Mouse (Mus musculus): ENCODE measurements around the gene Rita1. TPM values are rescaled to one million over a fixed set of nuclear protein-coding genes. Genes with fewer than 3 reads are reported as not detected.

Rita1 gene
- polyA plus RNA-seq, 1 experiment from 2014 or later = 13.1 TPM

- no peak overlapping the region for H3K4me3 ChIP-seq (ENCODE audit: low read depth, low read length)
- no peak overlapping the region for H3K4me2 ChIP-seq
- no peaks in the 10 kb centered on the region for H3K9me3 ChIP-seq (ENCODE audit: control insufficient read depth, low read length)
- no peaks in the 10 kb centered on the region for H3K36me3 ChIP-seq (ENCODE audit: control insufficient read depth, insufficient read depth, low read length)
- 0 out of 2 replicates have a peak, but pooled peaks cover 3% of the 10 kb centered on the region for H3K4me1 ChIP-seq (replicated peaks; ENCODE audit: control insufficient read depth, insufficient read depth, low read length)
- peaks cover 15% of the 10 kb centered on the region for H3K27me3 ChIP-seq (replicated peaks; ENCODE audit: control insufficient read depth, insufficient read depth, low read length)
- WGBS = 48% methylated on average over 5 of the region's 5 CpGs
- H3K9ac ChIP-seq (ENCODE audit: low read depth, low read length) = no peak overlapping the region
- no peak for ATAC-seq (replicated peaks; ENCODE audit: low FRiP score)
- no peak for DNase-seq (ENCODE audit: low spot score)
- no peak overlapping the region for H3K27ac ChIP-seq (ENCODE audit: low read depth, low read length)
These were observed 22.5 kb upstream of the Rita1 start for GRCm38 (mm10) chr5:120634860-120635259.

- Histone ChIP-seq H3K4me1 (replicated peaks; ENCODE audit: control insufficient read depth, insufficient read depth, low read length) (0 out of 2 replicates have a peak, but pooled peaks cover 3% of the 10 kb centered on the region), H3K4me3 (ENCODE audit: low read depth, low read length) (no peak within 1 kb of the TSS), H3K4me2 (no peak within 1 kb of the TSS), H3K9ac (ENCODE audit: low read depth, low read length) (no peak within 1 kb of the TSS), H3K27me3 (replicated peaks; ENCODE audit: control insufficient read depth, insufficient read depth, low read length) (peaks cover 20% of the 10 kb centered on the region), H3K36me3 (ENCODE audit: control insufficient read depth, insufficient read depth, low read length) (no peaks in the 10 kb centered on the region), H3K27ac (ENCODE audit: low read depth, low read length) (no peak within 1 kb of the TSS), H3K9me3 (ENCODE audit: control insufficient read depth, low read length) (no peaks in the 10 kb centered on the region)
- WGBS = 43% methylated on average over 9 of the region's 9 CpGs
- no peak for DNase-seq (ENCODE audit: low spot score)
- no peak for ATAC-seq (replicated peaks; ENCODE audit: low FRiP score)
These were observed 21.7 kb upstream of the Rita1 start, which contains the start of gene Cfap73 for GRCm38 (mm10) chr5:120634131-120634530. TSS of gene Cfap73 (minus strand) at chr5:120634235.

- H3K4me3 ChIP-seq (ENCODE audit: low read depth, low read length) = no peak overlapping the region
These were observed 19.5 kb upstream of the Rita1 start for GRCm38 (mm10) chr5:120631892-120632291.

GRCm38 (mm10) chr5:120631128-120631527, 18.7 kb upstream of the Rita1 start:
- Histone ChIP-seq H3K4me2 (peak overlapping the region; percentile 44), H3K4me3 (ENCODE audit: low read depth, low read length) (no peak overlapping the region), H3K27me3 (replicated peaks; ENCODE audit: control insufficient read depth, insufficient read depth, low read length) (peaks cover 20% of the 10 kb centered on the region), H3K9ac (ENCODE audit: low read depth, low read length) (0 out of 2 replicates have a peak overlapping the region, but pooled peaks have one; percentile 6), H3K27ac (ENCODE audit: low read depth, low read length) (no peak overlapping the region), H3K4me1 (replicated peaks; ENCODE audit: control insufficient read depth, insufficient read depth, low read length) (0 out of 2 replicates have a peak, but pooled peaks cover 3% of the 10 kb centered on the region), H3K36me3 (ENCODE audit: control insufficient read depth, insufficient read depth, low read length) (peaks cover 16% of the 10 kb centered on the region), H3K9me3 (ENCODE audit: control insufficient read depth, low read length) (no peaks in the 10 kb centered on the region)
- no peak for DNase-seq (ENCODE audit: low spot score)
- ATAC-seq (replicated peaks; ENCODE audit: low FRiP score) = no peak
- 10% methylated on average over 29 of the region's 29 CpGs for WGBS

More at GRCm38 (mm10) chr5:120631892-120632291, 19.5 kb upstream of the Rita1 start:
- H3K27me3 ChIP-seq (replicated peaks; ENCODE audit: control insufficient read depth, insufficient read depth, low read length) = peaks cover 20% of the 10 kb centered on the region
- ATAC-seq (replicated peaks; ENCODE audit: low FRiP score) (no peak), DNase-seq (ENCODE audit: low spot score) (no peak)
- no peak overlapping the region for H3K27ac ChIP-seq (ENCODE audit: low read depth, low read length)
- no peaks in the 10 kb centered on the region for H3K9me3 ChIP-seq (ENCODE audit: control insufficient read depth, low read length)
- WGBS = 75% methylated on average over 5 of the region's 5 CpGs
- H3K9ac ChIP-seq (ENCODE audit: low read depth, low read length) = no peak overlapping the region
- no peak overlapping the region for H3K4me2 ChIP-seq
- H3K4me1 ChIP-seq (replicated peaks; ENCODE audit: control insufficient read depth, insufficient read depth, low read length) = 0 out of 2 replicates have a peak, but pooled peaks cover 3% of the 10 kb centered on the region
- H3K36me3 ChIP-seq (ENCODE audit: control insufficient read depth, insufficient read depth, low read length) = peaks cover 9% of the 10 kb centered on the region

- Histone ChIP-seq H3K9me3 (ENCODE audit: control insufficient read depth, low read length) (no peaks in the 10 kb centered on the region), H3K36me3 (ENCODE audit: control insufficient read depth, insufficient read depth, low read length) (peaks cover 34% of the 10 kb centered on the region), H3K4me3 (ENCODE audit: low read depth, low read length) (no peak overlapping the region), H3K4me1 (replicated peaks; ENCODE audit: control insufficient read depth, insufficient read depth, low read length) (0 out of 2 replicates have a peak, but pooled peaks cover 3% of the 10 kb centered on the region), H3K27me3 (replicated peaks; ENCODE audit: control insufficient read depth, insufficient read depth, low read length) (peaks cover 20% of the 10 kb centered on the region), H3K27ac (ENCODE audit: low read depth, low read length) (no peak overlapping the region), H3K9ac (ENCODE audit: low read depth, low read length) (no peak overlapping the region), H3K4me2 (no peak overlapping the region)
- DNase-seq (ENCODE audit: low spot score) (no peak), ATAC-seq (replicated peaks; ENCODE audit: low FRiP score) (no peak)
- WGBS = 74% methylated on average over 7 of the region's 7 CpGs
These were observed 16.2 kb upstream of the Rita1 start for GRCm38 (mm10) chr5:120628624-120629023.

- no peak overlapping the region for H3K9ac ChIP-seq (ENCODE audit: low read depth, low read length)
- H3K4me1 ChIP-seq (replicated peaks; ENCODE audit: control insufficient read depth, insufficient read depth, low read length) = 0 out of 2 replicates have a peak, but pooled peaks cover 3% of the 10 kb centered on the region
- no peak overlapping the region for H3K27ac ChIP-seq (ENCODE audit: low read depth, low read length)
- no peak overlapping the region for H3K4me2 ChIP-seq
- DNase-seq (ENCODE audit: low spot score) = no peak
- no peak overlapping the region for H3K4me3 ChIP-seq (ENCODE audit: low read depth, low read length)
- H3K36me3 ChIP-seq (ENCODE audit: control insufficient read depth, insufficient read depth, low read length) = peaks cover 42% of the 10 kb centered on the region
- peaks cover 20% of the 10 kb centered on the region for H3K27me3 ChIP-seq (replicated peaks; ENCODE audit: control insufficient read depth, insufficient read depth, low read length)
- 93% methylated on average over 15 of the region's 15 CpGs for WGBS
- H3K9me3 ChIP-seq (ENCODE audit: control insufficient read depth, low read length) = no peaks in the 10 kb centered on the region
- ATAC-seq (replicated peaks; ENCODE audit: low FRiP score) = no peak
These were observed 15.3 kb upstream of the Rita1 start for GRCm38 (mm10) chr5:120627515-120628300.

- Histone ChIP-seq H3K4me1 (replicated peaks; ENCODE audit: control insufficient read depth, insufficient read depth, low read length) (0 out of 2 replicates have a peak, but pooled peaks cover 2% of the 10 kb centered on the region), H3K9me3 (ENCODE audit: control insufficient read depth, low read length) (no peaks in the 10 kb centered on the region), H3K27me3 (replicated peaks; ENCODE audit: control insufficient read depth, insufficient read depth, low read length) (peaks cover 18% of the 10 kb centered on the region), H3K4me2 (no peak overlapping the region), H3K9ac (ENCODE audit: low read depth, low read length) (no peak overlapping the region), H3K4me3 (ENCODE audit: low read depth, low read length) (no peak overlapping the region), H3K36me3 (ENCODE audit: control insufficient read depth, insufficient read depth, low read length) (peaks cover 43% of the 10 kb centered on the region), H3K27ac (ENCODE audit: low read depth, low read length) (no peak overlapping the region)
- 55% methylated on average over 19 of the region's 19 CpGs for WGBS
- ATAC-seq (replicated peaks; ENCODE audit: low FRiP score) (peak; percentile 71), DNase-seq (ENCODE audit: low spot score) (peak; percentile 59)
These were observed 14.0 kb upstream of the Rita1 start for GRCm38 (mm10) chr5:120626399-120626798.

- ATAC-seq (replicated peaks; ENCODE audit: low FRiP score) (no peak), DNase-seq (ENCODE audit: low spot score) (no peak)
- Histone ChIP-seq H3K36me3 (ENCODE audit: control insufficient read depth, insufficient read depth, low read length) (peaks cover 57% of the 10 kb centered on the region), H3K27ac (ENCODE audit: low read depth, low read length) (no peak overlapping the region), H3K4me2 (no peak overlapping the region), H3K4me3 (ENCODE audit: low read depth, low read length) (no peak overlapping the region), H3K9me3 (ENCODE audit: control insufficient read depth, low read length) (no peaks in the 10 kb centered on the region), H3K9ac (ENCODE audit: low read depth, low read length) (no peak overlapping the region), H3K4me1 (replicated peaks; ENCODE audit: control insufficient read depth, insufficient read depth, low read length) (no peaks in the 10 kb centered on the region), H3K27me3 (replicated peaks; ENCODE audit: control insufficient read depth, insufficient read depth, low read length) (peaks cover under 1% of the 10 kb centered on the region)
- 96% methylated on average over 10 of the region's 10 CpGs for WGBS
These were observed 12.0 kb upstream of the Rita1 start for GRCm38 (mm10) chr5:120624427-120624826.
